Mouse (Mus musculus) liver, embryonic 14.5 days (tissue): ENCODE results near the gene Snx1. TPM values are rescaled to one million over a fixed set of nuclear protein-coding genes. Genes with fewer than 3 reads are reported as not detected.

ENCODE experiments used
- ATAC-seq: fragments of 200-750 bp; cut with Nextera tagmentation; 2 replicates; pipeline ENCODE4 v1.8.0; 2017; ENCODE audit warnings: moderate number of reproducible peaks, mild to moderate bottlenecking, moderate library complexity; ENCODE audit not compliant: insufficient read depth
- DNase-seq, 3 experiments: peaks; one replicate each; pipeline ENCODE4 v3.0.0-alpha.2; 2012 to 2013; ENCODE audit warnings: low read depth in 3 of 3, low spot score in 3 of 3
- H3K27ac ChIP-seq: fragments of 300-500 bp; sonication (generic); 2 replicates; pipeline ENCODE4 v1.5.1; 2014; ENCODE audit warnings: moderate library complexity, mild to moderate bottlenecking, control low read depth, inconsistent platforms
- H3K27me3 ChIP-seq: fragments of 300-500 bp; sonication (generic); 2 replicates; pipeline ENCODE4 v1.6.1; 2014; ENCODE audit warnings: mild to moderate bottlenecking, low read length, moderate library complexity; ENCODE audit not compliant: control insufficient read depth, insufficient read depth
- H3K36me3 ChIP-seq: fragments of 300-500 bp; sonication (generic); replicated peaks from 2 replicates; pipeline ENCODE4 v1.6.1; 2014; ENCODE audit warnings: low read depth; ENCODE audit not compliant: control insufficient read depth, insufficient read depth
- H3K4me1 ChIP-seq, 2 experiments: fragments of 200-500 bp in 1 of 2; fragments of 300-500 bp in 1 of 2; sonication (generic) in 1 of 2; replicated peaks; 2 replicates each; pipeline ENCODE4 v1.6.1; 2012 to 2014; ENCODE audit warnings: antibody characterized with exemption in 1 of 2, inconsistent platforms in 1 of 2, low read length in 1 of 2; ENCODE audit not compliant: control insufficient read depth in 2 of 2, insufficient read depth in 2 of 2
- H3K4me2 ChIP-seq: fragments of 300-500 bp; sonication (generic); 2 replicates; pipeline ENCODE4 v1.6.1; 2014; ENCODE audit warnings: low read depth, mild to moderate bottlenecking, control low read depth, moderate library complexity
- H3K4me3 ChIP-seq, 2 experiments: fragments of 200-500 bp in 1 of 2; fragments of 300-500 bp in 1 of 2; sonication (generic) in 1 of 2; 2 replicates each; pipeline ENCODE4 v1.5.1; 2012 to 2014; ENCODE audit warnings: low read depth in 2 of 2, low read length in 2 of 2, mild to moderate bottlenecking in 2 of 2, control low read depth in 1 of 2, inconsistent platforms in 1 of 2, moderate library complexity in 1 of 2; ENCODE audit not compliant: insufficient read depth in 1 of 2
- H3K9ac ChIP-seq: fragments of 300-500 bp; sonication (generic); replicated peaks from 2 replicates; pipeline ENCODE4 v1.6.1; 2014; ENCODE audit warnings: mild to moderate bottlenecking, control low read depth, moderate library complexity
- H3K9me3 ChIP-seq: fragments of 300-500 bp; sonication (generic); 2 replicates; pipeline ENCODE4 v1.6.1; 2016; ENCODE audit warnings: low read length, mixed read lengths; ENCODE audit not compliant: control insufficient read depth
- CTCF ChIP-seq: IDR thresholded peaks from 2 replicates; pipeline ENCODE4 v1.5.1; 2016; ENCODE audit warnings: antibody characterized with exemption, low read depth, control low read depth
- EP300 ChIP-seq: IDR thresholded peaks from 2 replicates; pipeline ENCODE4 v1.6.1; 2016; ENCODE audit warnings: antibody characterized with exemption, low read depth
- WGBS: fragments of 180-500 bp; shearing (Covaris S2); extraction: QIAGEN DNeasy Blood & Tissue Kit; methylation state at CpG from one replicate; pipeline ENCODE4 v1.1.7; 2014; ENCODE audit not compliant: insufficient replicate concordance; 5-methylcytosine and 5-hydroxymethylcytosine counted together
- polyA plus RNA-seq, 2 experiments: library from polyadenylated mRNA; depleted of rRNA in 1 of 2; stranded (reverse) in 1 of 2; unstranded in 1 of 2; fragments of >200 nt; fragmentation: Nextera tagmentation in 1 of 2; extraction: Ambion mirVana in 1 of 2; gene quantifications; 2 replicates each; pipeline versions ENCODE4 v1.2.1 to v1.2.3; 2012 to 2014

Snx1 gene
- polyA plus RNA-seq, 2 experiments: 47.7 to 66.0 TPM

DNA sequence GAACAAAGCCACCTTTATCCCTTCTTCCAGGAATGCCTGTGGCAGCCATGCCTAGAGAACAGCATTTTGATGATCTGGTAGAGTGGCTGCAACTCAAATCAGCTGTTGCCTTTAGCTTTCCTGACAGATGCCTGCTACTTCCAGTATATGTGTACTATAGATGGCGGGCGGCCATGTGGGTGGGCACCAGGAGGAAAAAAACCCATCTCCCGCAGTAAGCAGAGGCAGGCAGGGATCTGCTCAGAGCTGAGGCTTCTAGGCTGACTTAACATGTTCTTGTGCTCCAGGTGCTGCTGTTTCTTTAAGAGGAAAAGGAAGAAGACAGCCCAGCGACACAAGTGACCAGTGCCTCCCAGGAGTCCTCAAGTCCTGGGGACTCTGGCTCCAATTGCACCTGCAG lies 87.1 kb downstream of the Snx1 start:
- WGBS: 75% methylated on average over 4 of the region's 4 CpGs
- TF ChIP-seq EP300 (no peak), CTCF (no peak)
- DNase-seq: no peak

DNA sequence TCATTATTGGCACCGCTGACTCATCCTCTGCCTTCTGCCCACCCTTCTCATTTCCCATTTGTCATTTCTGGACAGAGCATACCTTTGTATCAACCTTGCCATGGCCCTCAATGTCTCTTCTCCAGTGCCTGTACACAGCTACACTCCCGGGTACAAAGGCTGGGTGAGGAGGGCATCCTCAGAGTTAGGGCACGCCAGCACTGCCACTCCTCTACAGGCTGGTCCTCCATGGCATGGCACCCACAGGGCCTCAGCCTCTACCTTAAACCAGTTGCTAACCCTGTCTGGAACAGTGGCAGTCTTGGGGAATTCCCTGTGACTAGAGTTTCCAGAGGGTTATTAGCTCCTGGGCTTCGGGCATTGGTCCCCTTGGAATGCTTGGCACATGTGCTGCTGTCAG lies 87.8 kb downstream of the Snx1 start:
- H3K27ac ChIP-seq: no peak overlapping the region
- no peak overlapping the region for H3K4me2 ChIP-seq
- H3K4me1 ChIP-seq: no peaks in the 10 kb centered on the region
- ATAC-seq: no peak
- no peak overlapping the region for H3K9ac ChIP-seq
- no peaks in the 10 kb centered on the region for H3K36me3 ChIP-seq
- no peak overlapping the region for H3K4me3 ChIP-seq
- WGBS: 84% methylated on average over 4 of the region's 4 CpGs
- no peak for DNase-seq
- H3K9me3 ChIP-seq: no peaks in the 10 kb centered on the region
- no peaks in the 10 kb centered on the region for H3K27me3 ChIP-seq
- TF ChIP-seq CTCF (no peak), EP300 (no peak)

More for the DNA sequence above, 87.1 kb downstream of the Snx1 start:
- Histone ChIP-seq H3K27ac (no peak overlapping the region), H3K9me3 (no peaks in the 10 kb centered on the region), H3K36me3 (no peaks in the 10 kb centered on the region), H3K9ac (no peak overlapping the region), H3K4me1 (no peaks in the 10 kb centered on the region), H3K27me3 (no peaks in the 10 kb centered on the region), H3K4me3 (no peak overlapping the region), H3K4me2 (no peak overlapping the region)
- no peak for ATAC-seq

Other genes starting within 250 kb of the Snx1 start
- gene Pclaf, start 236.3 kb downstream of the Snx1 start, polyA plus RNA-seq (2012; rRNA removed): 31.1 and 61.8 TPM in 2 replicates
- 73.0 and 78.6 TPM in 2 replicates for gene Pclaf, start 236.3 kb downstream of the Snx1 start, polyA plus RNA-seq (2014; fragmentation: Nextera tagmentation; extraction: Ambion mirVana)
- gene Trip4, start 217.8 kb downstream of the Snx1 start, polyA plus RNA-seq (2012; rRNA removed): 2.2 and 4.6 TPM in 2 replicates
- 9.9 and 10.2 TPM in 2 replicates for gene Trip4, start 217.8 kb downstream of the Snx1 start, polyA plus RNA-seq (2014; fragmentation: Nextera tagmentation; extraction: Ambion mirVana)
- 1.6 and 2.5 TPM in 2 replicates for gene Csnk1g1, start 217.7 kb downstream of the Snx1 start, polyA plus RNA-seq (2012; rRNA removed)
- gene Csnk1g1, start 217.7 kb downstream of the Snx1 start, polyA plus RNA-seq (2014; fragmentation: Nextera tagmentation; extraction: Ambion mirVana): 3.5 and 3.7 TPM in 2 replicates
- 190 and 276 TPM in 2 replicates for gene Ppib, start 66.4 kb downstream of the Snx1 start, polyA plus RNA-seq (2012; rRNA removed)
- gene Ppib, start 66.4 kb downstream of the Snx1 start, polyA plus RNA-seq (2014; fragmentation: Nextera tagmentation; extraction: Ambion mirVana): 422 and 434 TPM in 2 replicates
- 26.7 and 32.8 TPM in 2 replicates for gene Snx22, start 56.9 kb downstream of the Snx1 start, polyA plus RNA-seq (2012; rRNA removed)
- 25.4 and 26.5 TPM in 2 replicates for gene Snx22, start 56.9 kb downstream of the Snx1 start, polyA plus RNA-seq (2014; fragmentation: Nextera tagmentation; extraction: Ambion mirVana)
- gene Ciao2a, start within 50 bp of the Snx1 start, polyA plus RNA-seq (2012; rRNA removed): 32.3 and 50.1 TPM in 2 replicates
- 129 and 132 TPM in 2 replicates for gene Ciao2a, start within 50 bp of the Snx1 start, polyA plus RNA-seq (2014; fragmentation: Nextera tagmentation; extraction: Ambion mirVana)
- 7.3 and 11.7 TPM in 2 replicates for gene Dapk2, start 31.6 kb upstream of the Snx1 start, polyA plus RNA-seq (2012; rRNA removed)
- gene Dapk2, start 31.6 kb upstream of the Snx1 start, polyA plus RNA-seq (2014; fragmentation: Nextera tagmentation; extraction: Ambion mirVana): 24.6 and 25.2 TPM in 2 replicates
- 18.8 and 23.9 TPM in 2 replicates for gene Herc1, start 223.9 kb upstream of the Snx1 start, polyA plus RNA-seq (2012; rRNA removed)
- 25.0 and 25.7 TPM in 2 replicates for gene Herc1, start 223.9 kb upstream of the Snx1 start, polyA plus RNA-seq (2014; fragmentation: Nextera tagmentation; extraction: Ambion mirVana)